Mouse (Mus musculus): ENCODE data around the gene Tmem245. TPM values are rescaled to one million over a fixed set of nuclear protein-coding genes. Genes with fewer than 3 reads are reported as not detected.

Tmem245 gene
- polyA plus RNA-seq, 1 experiment from 2014 or later: 11.1 TPM

DNA sequence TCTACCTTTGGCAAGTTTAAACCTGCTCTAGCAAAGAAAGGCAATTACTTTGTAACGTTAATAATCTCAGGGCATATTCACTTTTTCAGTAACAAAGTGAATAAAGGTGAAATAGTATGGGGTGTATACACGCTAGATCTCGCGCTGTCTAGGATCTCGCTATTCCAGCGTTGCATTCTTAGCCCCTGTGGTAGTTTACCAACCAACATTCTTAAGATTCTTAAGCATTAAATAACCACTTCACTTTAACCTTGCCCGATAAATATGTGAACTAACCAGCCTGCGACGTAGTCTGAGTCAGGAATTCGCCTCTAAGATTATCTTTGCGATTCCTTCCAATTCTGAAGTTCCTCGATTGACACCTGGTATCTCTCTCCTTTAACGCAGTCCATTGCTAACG lies 1.1 kb downstream of the Tmem245 start:
- H3K4me1 ChIP-seq: peaks cover 55% of the 10 kb centered on the region
- 3% methylated on average over 14 of the region's 14 CpGs for WGBS
- H3K9me3 ChIP-seq: no peaks in the 10 kb centered on the region
- H3K36me3 ChIP-seq (replicated peaks): 0 out of 2 replicates have a peak, but pooled peaks cover 3% of the 10 kb centered on the region
- no peaks in the 10 kb centered on the region for H3K27me3 ChIP-seq (ENCODE audit: poor library complexity, severe bottlenecking)
- no peak for DNase-seq (ENCODE audit: extremely low spot score, low spot score)
- peak overlapping the region; percentile 86 for H3K4me3 ChIP-seq
- H3K27ac ChIP-seq: peak overlapping the region; percentile 95

DNA sequence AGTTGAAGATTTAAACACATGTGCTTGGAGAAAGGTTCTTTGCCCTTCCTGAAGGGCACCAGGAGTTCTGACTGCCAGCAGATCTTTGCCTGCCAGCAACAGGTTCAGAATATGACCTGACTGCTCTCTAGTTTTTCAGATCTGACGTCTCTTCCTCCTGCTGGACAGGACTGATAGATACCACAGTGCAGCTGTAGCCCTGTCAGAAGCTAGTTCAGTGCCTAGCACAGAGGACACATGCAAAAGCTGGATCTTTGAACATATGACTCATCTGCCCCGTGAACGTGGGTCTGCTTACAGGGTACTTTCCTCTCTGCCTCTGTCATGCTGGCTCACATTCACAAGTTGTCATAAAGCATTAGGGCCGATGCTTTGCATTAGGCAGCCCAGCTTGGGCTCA lies 3.0 kb downstream of the Tmem245 start:
- H3K4me3 ChIP-seq: no peak overlapping the region
- no peak overlapping the region for H3K27ac ChIP-seq
- WGBS: 76% methylated on average over 4 of the region's 4 CpGs
- no peaks in the 10 kb centered on the region for H3K9me3 ChIP-seq
- H3K27me3 ChIP-seq (ENCODE audit: poor library complexity, severe bottlenecking): no peaks in the 10 kb centered on the region
- DNase-seq (ENCODE audit: extremely low spot score, low spot score): no peak
- H3K36me3 ChIP-seq (replicated peaks): 0 out of 2 replicates have a peak, but pooled peaks cover 3% of the 10 kb centered on the region
- peaks cover 59% of the 10 kb centered on the region for H3K4me1 ChIP-seq

DNA sequence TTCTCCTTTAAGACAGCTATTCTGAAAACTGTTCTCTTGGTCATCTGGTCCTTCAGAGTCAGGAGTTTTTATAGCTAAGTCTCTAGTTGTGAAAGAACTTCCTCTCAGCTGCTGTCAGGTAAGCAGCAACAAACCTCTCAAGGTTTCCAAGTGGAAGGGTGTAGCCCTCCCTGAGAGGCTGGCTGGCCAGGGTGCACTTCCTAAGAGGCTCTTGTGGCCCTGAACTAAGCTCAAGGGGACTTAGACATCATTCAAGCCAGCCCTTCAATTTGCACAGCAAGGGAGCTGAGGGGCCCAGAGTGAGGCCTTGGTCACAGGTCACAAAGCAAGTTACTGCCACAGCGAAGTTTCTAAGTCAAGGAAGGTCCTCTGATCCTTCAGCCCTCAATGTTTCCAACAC lies 4.0 kb downstream of the Tmem245 start:
- H3K9me3 ChIP-seq: no peaks in the 10 kb centered on the region
- 42% methylated on average over 1 of the region's 1 CpGs for WGBS
- H3K4me3 ChIP-seq: no peak overlapping the region
- H3K4me1 ChIP-seq: peaks cover 59% of the 10 kb centered on the region
- H3K27me3 ChIP-seq (ENCODE audit: poor library complexity, severe bottlenecking): no peaks in the 10 kb centered on the region
- peaks cover 6% of the 10 kb centered on the region; the same call in 1 of the 2 replicates for H3K36me3 ChIP-seq (replicated peaks)
- DNase-seq (ENCODE audit: extremely low spot score, low spot score): no peak
- H3K27ac ChIP-seq: 0 out of 2 replicates have a peak overlapping the region, but pooled peaks have one; percentile 11

DNA sequence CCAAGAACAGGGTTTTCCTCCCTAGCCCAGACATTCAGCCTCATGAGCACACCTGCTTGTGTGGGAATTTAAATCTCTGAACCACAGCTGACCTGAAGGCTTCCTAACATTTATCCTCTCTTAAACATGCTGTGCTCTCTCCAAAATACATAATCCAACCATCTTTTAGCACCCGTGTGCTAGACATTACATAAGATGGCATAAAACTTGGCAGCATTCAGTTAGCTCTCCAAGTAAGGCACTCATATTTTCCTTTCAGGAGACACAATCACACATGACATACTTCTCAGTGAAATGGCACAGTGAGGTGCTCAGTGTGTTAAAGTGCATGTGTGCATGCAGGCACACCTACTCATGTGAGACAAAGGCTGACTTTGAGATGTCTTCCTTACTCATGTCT lies 4.7 kb downstream of the Tmem245 start:
- no peak for DNase-seq (ENCODE audit: extremely low spot score, low spot score)
- H3K27me3 ChIP-seq (ENCODE audit: poor library complexity, severe bottlenecking): no peaks in the 10 kb centered on the region
- H3K27ac ChIP-seq: no peak overlapping the region
- no peaks in the 10 kb centered on the region for H3K9me3 ChIP-seq
- 86% methylated on average over 1 of the region's 1 CpGs for WGBS
- H3K36me3 ChIP-seq (replicated peaks): peaks cover 9% of the 10 kb centered on the region
- no peak overlapping the region for H3K4me3 ChIP-seq
- peaks cover 54% of the 10 kb centered on the region for H3K4me1 ChIP-seq

GRCm38 (mm10) chr4:56941481-56941880 lies 5.8 kb downstream of the Tmem245 start:
- H3K4me1 ChIP-seq: peaks cover 46% of the 10 kb centered on the region
- H3K27me3 ChIP-seq (ENCODE audit: poor library complexity, severe bottlenecking): no peaks in the 10 kb centered on the region
- 93% methylated on average over 4 of the region's 4 CpGs for WGBS
- no peak for DNase-seq (ENCODE audit: extremely low spot score, low spot score)
- no peak overlapping the region for H3K27ac ChIP-seq
- H3K36me3 ChIP-seq (replicated peaks): peaks cover 18% of the 10 kb centered on the region
- H3K4me3 ChIP-seq: no peak overlapping the region
- H3K9me3 ChIP-seq: no peaks in the 10 kb centered on the region

- H3K27ac ChIP-seq: no peak overlapping the region
- no peak overlapping the region for H3K4me3 ChIP-seq
- no peak for DNase-seq (ENCODE audit: extremely low spot score, low spot score)
- H3K27me3 ChIP-seq (ENCODE audit: poor library complexity, severe bottlenecking): no peaks in the 10 kb centered on the region
- peaks cover 3% of the 10 kb centered on the region; the same call in 1 of the 2 replicates for H3K4me1 ChIP-seq
- WGBS: 83% methylated on average over 6 of the region's 6 CpGs
- H3K36me3 ChIP-seq (replicated peaks): peaks cover 59% of the 10 kb centered on the region
- H3K9me3 ChIP-seq: no peaks in the 10 kb centered on the region
These were observed 10.1 kb downstream of the Tmem245 start for GRCm38 (mm10) chr4:56937136-56937535.

GRCm38 (mm10) chr4:56935327-56935726 lies 11.9 kb downstream of the Tmem245 start:
- H3K27ac ChIP-seq: no peak overlapping the region
- no peak for DNase-seq (ENCODE audit: extremely low spot score, low spot score)
- no peak overlapping the region for H3K4me3 ChIP-seq
- H3K36me3 ChIP-seq (replicated peaks): peaks cover 77% of the 10 kb centered on the region
- WGBS: 50% methylated on average over 1 of the region's 1 CpGs
- no peaks in the 10 kb centered on the region for H3K27me3 ChIP-seq (ENCODE audit: poor library complexity, severe bottlenecking)
- H3K9me3 ChIP-seq: no peaks in the 10 kb centered on the region
- no peaks in the 10 kb centered on the region for H3K4me1 ChIP-seq

DNA sequence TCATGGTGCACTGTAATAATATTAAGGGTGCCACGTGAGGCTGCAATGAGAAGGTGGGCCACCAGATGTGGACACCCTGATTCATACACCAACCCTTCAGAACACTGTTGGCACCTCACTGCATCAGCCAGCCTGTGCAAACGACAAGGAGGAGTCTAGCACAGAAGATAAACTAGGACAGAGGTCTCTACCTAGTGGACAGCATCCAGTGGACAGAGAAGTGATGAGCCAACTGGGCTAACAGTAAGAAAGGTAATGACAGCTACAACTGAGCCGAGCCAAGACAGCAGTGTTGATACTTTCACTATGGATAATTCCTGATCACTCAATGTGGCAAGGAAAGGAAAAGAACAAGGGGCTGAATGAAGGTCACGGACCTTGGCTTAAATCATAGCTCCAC lies 14.1 kb downstream of the Tmem245 start:
- no peak for DNase-seq (ENCODE audit: extremely low spot score, low spot score)
- WGBS: 95% methylated on average over 4 of the region's 4 CpGs
- Histone ChIP-seq H3K4me3 (no peak overlapping the region), H3K27ac (no peak overlapping the region), H3K36me3 (replicated peaks) (peaks cover 96% of the 10 kb centered on the region), H3K4me1 (no peaks in the 10 kb centered on the region), H3K27me3 (ENCODE audit: poor library complexity, severe bottlenecking) (no peaks in the 10 kb centered on the region), H3K9me3 (no peaks in the 10 kb centered on the region)

- Histone ChIP-seq H3K36me3 (replicated peaks) (peaks cover 98% of the 10 kb centered on the region), H3K9me3 (no peaks in the 10 kb centered on the region), H3K4me3 (no peak overlapping the region), H3K27ac (no peak overlapping the region), H3K4me1 (no peaks in the 10 kb centered on the region), H3K27me3 (ENCODE audit: poor library complexity, severe bottlenecking) (no peaks in the 10 kb centered on the region)
- 57% methylated on average over 7 of the region's 7 CpGs for WGBS
- DNase-seq (ENCODE audit: extremely low spot score, low spot score): no peak
These were observed 15.1 kb downstream of the Tmem245 start for GRCm38 (mm10) chr4:56932096-56932495.

DNA sequence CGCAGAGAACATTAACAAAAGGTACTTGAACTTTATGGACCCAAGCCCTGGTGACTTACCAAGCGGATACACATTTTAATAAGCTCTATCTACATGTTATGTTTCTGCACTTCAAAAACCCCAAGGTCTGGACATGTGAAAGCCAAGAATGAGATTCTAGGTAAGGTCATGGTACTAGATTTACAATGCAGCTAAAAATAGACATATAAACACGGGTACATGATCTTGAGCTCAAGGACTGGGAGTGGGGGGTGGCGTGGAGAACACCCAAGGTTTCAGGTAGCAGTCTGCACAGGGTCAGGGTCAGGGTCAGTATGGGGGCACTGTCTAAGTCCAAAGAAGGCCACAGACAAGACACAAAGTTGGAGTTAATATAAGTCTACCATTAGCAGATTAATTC lies 16.9 kb downstream of the Tmem245 start:
- Histone ChIP-seq H3K27me3 (ENCODE audit: poor library complexity, severe bottlenecking) (no peaks in the 10 kb centered on the region), H3K4me3 (no peak overlapping the region), H3K9me3 (no peaks in the 10 kb centered on the region), H3K36me3 (replicated peaks) (peaks cover 98% of the 10 kb centered on the region), H3K27ac (no peak overlapping the region), H3K4me1 (no peaks in the 10 kb centered on the region)
- DNase-seq (ENCODE audit: extremely low spot score, low spot score): no peak
- WGBS: 89% methylated on average over 4 of the region's 4 CpGs

- Histone ChIP-seq H3K27ac (no peak overlapping the region), H3K4me3 (no peak overlapping the region), H3K36me3 (replicated peaks) (peaks cover 98% of the 10 kb centered on the region), H3K4me1 (no peaks in the 10 kb centered on the region), H3K9me3 (no peaks in the 10 kb centered on the region), H3K27me3 (ENCODE audit: poor library complexity, severe bottlenecking) (no peaks in the 10 kb centered on the region)
- DNase-seq (ENCODE audit: extremely low spot score, low spot score): no peak
- 90% methylated on average over 4 of the region's 4 CpGs for WGBS
These were observed 20.3 kb downstream of the Tmem245 start for GRCm38 (mm10) chr4:56926971-56927370.

DNA sequence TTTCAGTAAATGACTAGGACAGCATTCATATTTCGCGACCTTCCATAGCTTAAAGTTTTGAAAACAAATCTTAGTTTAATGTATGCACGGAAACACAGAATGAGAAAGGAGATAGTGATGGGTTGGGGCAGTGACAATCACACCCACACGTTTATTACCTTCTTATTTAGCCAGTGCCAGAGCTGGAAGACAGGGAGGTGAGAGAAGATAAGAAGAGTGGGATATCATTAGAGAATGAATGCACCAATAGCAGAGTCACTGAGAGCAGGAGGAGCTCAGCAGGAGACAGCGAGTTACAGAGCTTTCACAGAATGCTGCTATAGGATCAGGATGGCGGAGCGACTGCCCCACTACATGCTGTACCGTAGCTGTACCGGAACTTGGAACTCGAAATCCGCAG lies 25.0 kb downstream of the Tmem245 start:
- no peaks in the 10 kb centered on the region for H3K27me3 ChIP-seq (ENCODE audit: poor library complexity, severe bottlenecking)
- no peak overlapping the region for H3K27ac ChIP-seq
- no peaks in the 10 kb centered on the region for H3K9me3 ChIP-seq
- 94% methylated on average over 11 of the region's 11 CpGs for WGBS
- peaks cover 89% of the 10 kb centered on the region for H3K36me3 ChIP-seq (replicated peaks)
- no peak for DNase-seq (ENCODE audit: extremely low spot score, low spot score)
- H3K4me1 ChIP-seq: no peaks in the 10 kb centered on the region
- H3K4me3 ChIP-seq: no peak overlapping the region

DNA sequence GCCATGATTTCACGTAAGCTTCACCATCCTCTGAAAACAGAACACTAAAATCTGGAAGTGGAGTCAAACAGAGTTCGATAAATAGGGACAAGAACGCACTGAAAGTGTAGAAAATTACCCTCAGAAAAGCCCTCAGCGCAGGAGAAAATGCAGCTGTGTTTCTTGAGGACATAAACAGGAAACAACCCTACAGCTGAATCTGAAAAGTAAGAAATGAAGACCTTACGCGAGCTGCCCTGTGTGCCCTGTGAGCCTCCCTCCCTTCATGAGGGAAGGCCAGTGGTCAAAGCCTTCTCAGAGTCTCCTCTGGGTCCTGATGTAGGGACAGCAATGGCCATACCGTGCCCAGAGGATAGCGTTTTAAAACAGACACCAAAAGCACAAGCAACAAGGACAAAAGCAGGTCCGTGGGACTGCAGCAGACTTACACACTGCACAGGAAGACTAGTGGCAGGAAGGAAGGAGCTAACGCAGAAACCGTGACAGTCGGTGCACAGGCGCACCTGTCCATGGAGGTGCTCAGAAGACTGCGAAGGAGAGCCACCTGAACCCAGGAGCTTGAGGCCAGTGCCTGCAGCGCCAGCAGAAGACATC lies 31.4 kb downstream of the Tmem245 start:
- no peaks in the 10 kb centered on the region for H3K4me1 ChIP-seq
- peaks cover 88% of the 10 kb centered on the region for H3K36me3 ChIP-seq (replicated peaks)
- no peak overlapping the region for H3K27ac ChIP-seq
- H3K27me3 ChIP-seq (ENCODE audit: poor library complexity, severe bottlenecking): no peaks in the 10 kb centered on the region
- no peak for DNase-seq (ENCODE audit: extremely low spot score, low spot score)
- no peak overlapping the region for H3K4me3 ChIP-seq
- H3K9me3 ChIP-seq: no peaks in the 10 kb centered on the region
- WGBS: 94% methylated on average over 15 of the region's 15 CpGs

DNA sequence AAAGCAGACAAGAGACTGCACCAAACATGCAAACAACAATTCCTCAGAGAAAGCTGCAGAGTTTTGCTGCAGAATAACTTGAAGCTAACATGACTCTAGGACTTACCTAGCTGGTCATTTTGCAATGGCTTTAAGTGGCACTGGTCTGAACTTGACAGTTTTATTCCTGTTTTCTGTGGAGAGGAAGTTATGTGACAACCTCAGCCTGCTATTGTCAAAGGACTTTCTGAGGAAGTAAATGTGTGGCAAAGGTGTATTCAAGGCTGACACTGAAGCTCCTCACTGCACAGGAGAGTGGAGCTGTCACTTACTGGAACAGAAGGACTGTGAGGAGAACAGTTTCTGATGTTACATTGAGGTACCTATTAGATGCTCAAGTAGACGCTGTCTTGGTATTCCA lies 32.5 kb downstream of the Tmem245 start:
- H3K27me3 ChIP-seq (ENCODE audit: poor library complexity, severe bottlenecking): no peaks in the 10 kb centered on the region
- H3K9me3 ChIP-seq: no peaks in the 10 kb centered on the region
- no peaks in the 10 kb centered on the region for H3K4me1 ChIP-seq
- no peak overlapping the region for H3K27ac ChIP-seq
- peaks cover 90% of the 10 kb centered on the region for H3K36me3 ChIP-seq (replicated peaks)
- H3K4me3 ChIP-seq: no peak overlapping the region
- 96% methylated on average over 1 of the region's 1 CpGs for WGBS
- no peak for DNase-seq (ENCODE audit: extremely low spot score, low spot score)

All from forebrain, embryonic 10.5 days (tissue).